Mouse (Mus musculus): Measurements from ENCODE around the gene Fam131b. TPM values are rescaled to one million over a fixed set of nuclear protein-coding genes. Genes with fewer than 3 reads are reported as not detected.
A peak's percentile ranks its signal among the peaks of the same experiment; 100 is the strongest.

The Fam131b gene
- not detected in 2 replicates for total RNA-seq (2017)

DNA sequence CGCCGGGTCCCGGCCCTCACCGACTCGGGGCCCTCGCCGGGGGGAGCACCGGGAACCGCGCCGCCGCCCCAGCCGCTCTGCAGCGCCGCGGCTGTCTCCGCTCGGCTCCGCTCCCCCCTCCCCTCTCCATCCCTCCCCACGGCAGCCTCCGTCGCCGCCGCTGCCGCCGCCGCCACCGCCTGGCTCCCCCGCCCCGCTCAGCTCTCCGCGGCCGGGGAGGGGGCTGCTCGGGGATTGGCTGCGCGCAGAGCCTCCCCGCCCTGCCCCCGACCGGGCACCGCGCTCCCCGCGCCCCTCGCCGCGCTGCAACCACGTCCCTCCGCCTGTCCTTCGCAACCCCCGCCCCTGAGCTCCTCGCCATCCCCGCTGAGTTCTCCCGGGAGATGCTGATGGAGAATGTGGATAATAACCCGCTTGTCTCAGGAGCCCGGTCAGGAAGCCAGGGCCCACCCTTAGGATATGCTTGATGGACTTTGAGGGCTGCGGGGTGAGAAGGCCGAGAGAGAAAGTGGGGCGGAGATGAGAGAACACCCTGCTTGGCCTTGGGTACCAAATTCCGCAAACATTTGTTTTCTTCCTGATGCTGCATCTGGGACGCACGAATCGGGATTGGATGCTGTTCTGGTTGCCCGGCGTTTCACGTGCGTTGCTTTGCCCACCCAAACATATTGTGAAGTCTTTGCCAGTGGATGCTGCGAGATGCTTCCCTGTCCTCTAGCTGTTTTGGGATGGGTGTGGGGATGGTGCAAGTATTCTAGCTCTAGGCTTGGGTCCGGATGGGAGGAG, at the start of gene Fam131b:
Gene Fam131b, minus strand, starts transcription at position 162 of the 786 bp plus-strand sequence.
- ATAC-seq (replicated peaks; ENCODE audit: low read depth, poor library complexity, severe bottlenecking): 0 out of 2 replicates have a peak, but pooled peaks have one; percentile 3

GRCm38 (mm10) chr6:42373669-42374430, 49.4 kb upstream of the Fam131b start:
- no peak for ATAC-seq (replicated peaks; ENCODE audit: low read depth, poor library complexity, severe bottlenecking)

GRCm38 (mm10) chr6:42372816-42373547, 48.5 kb upstream of the Fam131b start, which contains the start of gene Epha1:
Gene Epha1 (minus strand): TSS chr6:42373268.
- peak; percentile 63 for ATAC-seq (replicated peaks; ENCODE audit: low read depth, poor library complexity, severe bottlenecking)

DNA sequence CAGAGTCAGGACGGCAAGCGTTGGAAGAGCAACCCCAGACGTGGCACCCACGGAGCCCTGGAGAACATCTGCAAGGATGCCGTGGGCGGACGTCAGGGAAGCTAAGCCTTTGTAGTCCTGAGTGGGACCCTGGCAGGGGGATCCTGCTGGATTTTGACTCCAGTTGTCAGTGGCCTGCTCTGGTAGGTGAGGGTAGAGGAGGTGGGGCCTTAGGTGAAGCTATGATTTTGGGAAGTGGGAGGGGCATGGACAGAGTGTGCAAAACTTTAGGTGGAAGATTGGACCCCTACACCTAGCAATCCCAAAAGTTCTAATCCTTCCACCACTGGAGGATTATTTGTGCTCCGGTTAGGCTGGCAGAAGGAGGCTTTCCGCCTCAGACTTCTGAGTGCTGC, 48.0 kb upstream of the Fam131b start:
- no peak for ATAC-seq (replicated peaks; ENCODE audit: low read depth, poor library complexity, severe bottlenecking)

DNA sequence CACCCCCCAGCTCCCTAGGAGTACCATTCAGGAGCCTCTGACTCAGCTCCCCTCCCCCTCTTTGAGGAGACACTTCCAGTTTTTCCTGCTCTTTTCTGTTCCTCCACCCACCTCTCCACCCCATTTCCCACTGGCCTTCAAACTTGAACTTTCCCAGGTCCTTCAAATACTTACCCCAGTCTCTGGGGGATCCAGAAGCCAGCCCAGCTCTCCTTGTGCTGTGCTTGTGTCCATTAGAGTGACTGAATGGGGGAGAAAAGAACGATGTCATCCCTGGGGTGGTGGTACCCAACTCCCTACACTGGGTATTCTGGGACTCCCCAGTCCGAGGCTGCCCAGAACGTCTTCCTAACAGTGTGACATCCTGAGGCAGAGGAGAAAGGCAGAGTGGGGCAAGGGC, 47.6 kb upstream of the Fam131b start:
- no peak for ATAC-seq (replicated peaks; ENCODE audit: low read depth, poor library complexity, severe bottlenecking)

GRCm38 (mm10) chr6:42370630-42371363, 46.4 kb upstream of the Fam131b start:
- ATAC-seq (replicated peaks; ENCODE audit: low read depth, poor library complexity, severe bottlenecking): no peak

- ATAC-seq (replicated peaks; ENCODE audit: low read depth, poor library complexity, severe bottlenecking): no peak
Measured at GRCm38 (mm10) chr6:42369870-42370269, 45.4 kb upstream of the Fam131b start.

DNA sequence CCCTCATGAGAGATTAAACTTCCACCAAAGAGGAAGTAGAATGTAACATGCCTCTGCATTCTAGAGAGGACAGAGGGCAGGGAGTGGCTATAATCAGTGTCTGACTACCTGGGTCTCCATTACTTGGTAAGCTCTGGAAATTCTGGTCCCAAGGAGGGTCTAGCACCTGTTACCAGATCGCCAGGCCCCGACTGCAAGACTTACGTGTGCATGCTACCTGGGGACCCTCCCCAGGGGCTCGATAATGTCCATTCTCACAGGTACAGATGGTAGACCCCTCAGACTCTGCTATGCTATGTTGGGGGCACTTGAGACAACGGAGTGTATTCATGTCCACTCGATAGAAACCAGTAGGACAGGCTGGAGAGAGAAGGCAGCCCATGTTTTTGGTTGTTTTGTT, 40.8 kb upstream of the Fam131b start:
- ATAC-seq (replicated peaks; ENCODE audit: low read depth, poor library complexity, severe bottlenecking): no peak

DNA sequence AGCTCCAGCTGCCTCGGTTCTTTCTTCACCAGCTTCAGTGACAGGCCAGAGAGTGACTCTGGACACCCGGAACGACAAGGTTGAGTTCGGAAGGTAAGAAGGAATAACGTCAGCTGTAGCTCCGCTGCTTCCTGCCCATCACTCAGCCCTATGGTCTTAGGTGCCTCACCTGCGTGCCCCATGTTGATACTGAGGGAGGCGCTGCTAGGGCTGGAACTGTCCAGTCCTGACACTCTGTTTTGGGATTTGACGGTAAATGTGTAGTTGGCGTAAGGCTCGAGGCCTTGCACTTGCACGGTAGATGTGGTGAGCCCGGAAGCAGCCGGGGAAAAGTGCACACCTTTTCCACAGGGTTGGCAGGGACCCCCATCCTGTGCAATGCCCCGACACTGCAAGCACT, 40.2 kb upstream of the Fam131b start:
- no peak for ATAC-seq (replicated peaks; ENCODE audit: low read depth, poor library complexity, severe bottlenecking)

- no peak for ATAC-seq (replicated peaks; ENCODE audit: low read depth, poor library complexity, severe bottlenecking)
Measured at GRCm38 (mm10) chr6:42364066-42364465, 39.6 kb upstream of the Fam131b start.

GRCm38 (mm10) chr6:42362974-42363373, 38.5 kb upstream of the Fam131b start:
- ATAC-seq (replicated peaks; ENCODE audit: low read depth, poor library complexity, severe bottlenecking): 0 out of 2 replicates have a peak, but pooled peaks have one; percentile 16

- no peak for ATAC-seq (replicated peaks; ENCODE audit: low read depth, poor library complexity, severe bottlenecking)
Measured at GRCm38 (mm10) chr6:42362497-42362896, 38.1 kb upstream of the Fam131b start.

GRCm38 (mm10) chr6:42362074-42362473, 37.6 kb upstream of the Fam131b start:
- ATAC-seq (replicated peaks; ENCODE audit: low read depth, poor library complexity, severe bottlenecking): no peak

DNA sequence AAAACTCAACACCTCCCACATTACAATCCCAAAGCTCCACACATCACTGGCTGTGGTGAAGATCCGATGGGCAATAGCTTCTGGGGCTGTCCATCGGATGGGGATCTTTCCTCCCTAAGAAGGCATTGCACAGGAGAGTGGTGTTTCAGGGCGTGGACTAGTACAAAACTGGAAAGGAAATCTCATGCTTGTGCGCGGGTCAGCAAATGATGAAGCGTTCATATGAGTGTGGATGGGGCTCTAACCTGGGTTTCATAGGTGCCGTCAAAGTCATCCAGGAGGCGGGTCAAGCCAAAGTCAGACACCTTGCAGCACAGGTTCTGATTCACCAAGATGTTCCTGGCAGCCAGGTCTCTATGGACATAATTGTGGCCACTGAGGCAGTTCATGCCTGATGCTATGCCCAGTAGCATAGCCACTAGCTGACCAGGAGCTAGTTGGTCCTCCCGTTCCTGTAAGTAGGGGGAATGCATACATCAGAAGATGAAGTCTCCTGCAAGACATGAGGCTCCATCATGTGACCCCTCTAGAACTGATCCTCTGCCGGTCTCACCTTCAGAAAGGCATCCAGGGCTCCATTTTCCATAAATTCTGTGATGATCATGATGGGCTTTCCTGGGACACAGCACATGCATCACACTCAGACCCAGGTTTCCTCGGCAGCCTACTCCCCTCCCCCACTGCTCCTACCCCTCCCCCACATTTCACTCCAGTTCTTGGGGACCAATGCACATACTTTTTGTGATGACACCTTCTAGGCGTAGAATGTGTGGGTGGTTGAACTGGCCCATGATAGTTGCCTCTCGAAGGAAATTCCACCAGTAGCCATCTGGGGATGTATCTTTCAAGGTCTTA, 36.8 kb upstream of the Fam131b start:
- no peak for ATAC-seq (replicated peaks; ENCODE audit: low read depth, poor library complexity, severe bottlenecking)

DNA sequence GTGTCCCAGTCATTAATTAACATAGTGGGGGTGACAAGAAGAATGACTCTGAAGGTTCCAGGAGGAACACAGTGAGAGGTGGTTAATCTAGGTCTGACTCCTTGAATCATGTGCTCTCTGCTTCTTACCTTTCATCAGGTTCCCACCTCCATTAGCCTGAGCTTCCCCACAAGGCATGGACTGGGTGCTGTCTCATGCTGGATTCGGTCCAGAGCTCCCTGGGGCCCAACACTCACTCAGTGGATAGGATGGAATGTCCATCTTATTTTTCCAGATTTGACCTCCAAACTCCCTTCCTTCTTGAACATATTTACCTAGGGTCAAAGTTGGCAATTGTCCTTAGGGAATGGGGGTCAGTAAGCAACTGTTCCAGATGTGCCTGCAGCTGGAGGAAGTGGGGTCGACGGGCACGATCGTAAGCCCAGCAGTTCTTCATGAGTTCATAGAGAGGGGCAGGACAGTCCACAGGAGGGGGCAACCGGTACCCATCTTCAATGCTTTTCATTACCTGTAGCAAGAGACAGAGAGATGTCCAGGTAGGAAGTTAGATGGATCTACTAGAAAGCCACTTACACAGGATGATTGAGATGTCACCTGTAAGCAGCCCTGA, 35.9 kb upstream of the Fam131b start:
- ATAC-seq (replicated peaks; ENCODE audit: low read depth, poor library complexity, severe bottlenecking): no peak

DNA sequence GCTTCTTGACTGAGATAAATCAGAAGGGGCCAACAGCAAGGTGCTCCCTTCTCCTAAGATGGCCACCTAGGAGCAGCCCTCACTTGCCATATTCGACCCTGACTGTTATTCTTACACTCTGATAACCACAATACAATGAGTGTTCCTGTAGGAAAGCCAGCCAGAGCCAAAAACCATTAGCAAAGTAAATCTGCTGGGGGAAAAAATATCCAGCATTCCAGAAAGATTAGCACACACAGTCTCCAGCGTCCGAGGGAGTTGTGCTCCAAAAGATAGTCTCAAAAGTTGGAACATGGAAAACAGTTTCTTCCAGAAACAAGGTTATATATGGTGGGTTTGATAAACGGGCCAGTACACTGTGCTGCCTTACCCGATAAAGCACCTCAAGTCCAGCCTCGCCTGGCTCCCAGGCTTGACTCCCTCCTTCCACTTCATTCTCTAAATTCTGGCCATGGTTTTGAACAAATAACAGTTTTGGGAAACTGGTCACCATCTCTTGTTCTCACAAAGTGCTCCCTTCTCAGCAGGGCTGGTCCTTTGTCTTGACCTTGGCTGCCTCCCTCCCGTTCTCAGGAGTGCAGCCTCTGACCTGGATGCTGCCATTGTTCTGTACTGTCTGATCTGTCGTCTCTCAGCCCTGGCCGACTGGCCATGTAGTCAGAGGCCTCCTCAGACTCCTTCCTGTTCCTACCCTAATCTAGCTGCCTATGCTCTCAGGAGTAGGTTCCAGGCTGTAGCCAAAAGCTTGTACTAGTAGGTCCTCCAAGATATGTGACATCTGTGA, 35.1 kb upstream of the Fam131b start:
- ATAC-seq (replicated peaks; ENCODE audit: low read depth, poor library complexity, severe bottlenecking): no peak

GRCm38 (mm10) chr6:42358901-42359300, 34.5 kb upstream of the Fam131b start:
- no peak for ATAC-seq (replicated peaks; ENCODE audit: low read depth, poor library complexity, severe bottlenecking)

- no peak for ATAC-seq (replicated peaks; ENCODE audit: low read depth, poor library complexity, severe bottlenecking)
Measured at GRCm38 (mm10) chr6:42357901-42358300, 33.5 kb upstream of the Fam131b start.
